Mouse (Mus musculus) T-helper 2 cell (primary cell): ENCODE results near the gene Mogat2.

ENCODE experiments used
- in situ Hi-C: fragments of 300-600 bp; cut with MboI, MseI; formaldehyde crosslinking; loops from one replicate; pipeline ENCODE4 v1.15.1; 2025; ENCODE audit warnings: high pct_unique_total_duplicates

Mogat2 gene

GRCm38 (mm10) chr7:99194511-99194910, 43.9 kb downstream of the Mogat2 start:
- in situ Hi-C loops: no loop called here

GRCm38 (mm10) chr7:99193926-99194325, 44.5 kb downstream of the Mogat2 start:
- in situ Hi-C loops: no loop called here

GRCm38 (mm10) chr7:99191411-99191810, 47.0 kb downstream of the Mogat2 start:
- in situ Hi-C loops: no loop called here

- in situ Hi-C loops: no loop called here
These were observed 48.5 kb downstream of the Mogat2 start for GRCm38 (mm10) chr7:99189885-99190284.

- in situ Hi-C loops: no loop called here
These were observed 49.8 kb downstream of the Mogat2 start for GRCm38 (mm10) chr7:99188630-99189029.

GRCm38 (mm10) chr7:99187451-99187850, 51.0 kb downstream of the Mogat2 start:
- in situ Hi-C loops: no loop called here

- in situ Hi-C loops: no loop called here
These were observed 53.0 kb downstream of the Mogat2 start for GRCm38 (mm10) chr7:99185405-99185804.

- in situ Hi-C loops: loop anchor here (5.0 kb wide), 1 partner anchor 284 kb away; the partner anchor contains the start of gene Klhl35
These were observed 54.7 kb downstream of the Mogat2 start for GRCm38 (mm10) chr7:99183751-99184150.

GRCm38 (mm10) chr7:99182432-99183172, 55.8 kb downstream of the Mogat2 start, which contains the start of gene Dgat2:
TSS of gene Dgat2 (minus strand) at chr7:99182719.
- in situ Hi-C loops: loop anchor here (5.0 kb wide), 1 partner anchor 285 kb away; the partner anchor contains the start of gene Klhl35

- in situ Hi-C loops: loop anchor here (5.0 kb wide), 1 partner anchor 285 kb away; the partner anchor contains the start of gene Klhl35
These were observed 56.6 kb downstream of the Mogat2 start for GRCm38 (mm10) chr7:99181619-99182431.

- in situ Hi-C loops: loop anchor here (5.0 kb wide), 1 partner anchor 287 kb away; the partner anchor contains the start of gene Klhl35
These were observed 58.3 kb downstream of the Mogat2 start for GRCm38 (mm10) chr7:99180162-99180561.

GRCm38 (mm10) chr7:99179271-99179670, 59.1 kb downstream of the Mogat2 start:
- in situ Hi-C loops: no loop called here

GRCm38 (mm10) chr7:99177386-99177785, 61.0 kb downstream of the Mogat2 start:
- in situ Hi-C loops: no loop called here

- in situ Hi-C loops: no loop called here
These were observed 62.8 kb downstream of the Mogat2 start for GRCm38 (mm10) chr7:99175666-99176065.

GRCm38 (mm10) chr7:99175118-99175517, 63.3 kb downstream of the Mogat2 start:
- in situ Hi-C loops: no loop called here

- in situ Hi-C loops: no loop called here
These were observed 64.4 kb downstream of the Mogat2 start for GRCm38 (mm10) chr7:99174006-99174405.

- in situ Hi-C loops: no loop called here
These were observed 65.5 kb downstream of the Mogat2 start for GRCm38 (mm10) chr7:99172898-99173297.

- in situ Hi-C loops: no loop called here
These were observed 66.5 kb downstream of the Mogat2 start for GRCm38 (mm10) chr7:99171730-99172463.

- in situ Hi-C loops: no loop called here
These were observed 67.9 kb downstream of the Mogat2 start for GRCm38 (mm10) chr7:99170519-99170918.

- in situ Hi-C loops: no loop called here
These were observed 68.6 kb downstream of the Mogat2 start for GRCm38 (mm10) chr7:99169717-99170403.
